Mouse (Mus musculus) midbrain, embryonic 11.5 days (tissue): ENCODE results near the gene Sycp3. TPM values are rescaled to one million over a fixed set of nuclear protein-coding genes. Genes with fewer than 3 reads are reported as not detected.

ENCODE experiments used
- ATAC-seq: fragments of 200-750 bp; cut with Nextera tagmentation; 2 replicates; pipeline ENCODE4 v1.8.0; 2017; ENCODE audit warnings: moderate TSS enrichment, moderate library complexity; ENCODE audit not compliant: low FRiP score
- DNase-seq: peaks from one replicate; pipeline ENCODE4 v3.0.0; 2015; ENCODE audit warnings: low spot score; ENCODE audit errors: missing footprints
- H3K27ac ChIP-seq: fragments of 300-500 bp; sonication (generic); 2 replicates; pipeline ENCODE4 v1.5.1; 2014; ENCODE audit warnings: low read depth, low read length
- H3K27me3 ChIP-seq: fragments of 300-500 bp; sonication (generic); 2 replicates; pipeline ENCODE4 v1.6.1; 2014; ENCODE audit warnings: mild to moderate bottlenecking, low read length, moderate library complexity, mixed read lengths; ENCODE audit not compliant: control insufficient read depth, insufficient read depth
- H3K36me3 ChIP-seq: fragments of 300-500 bp; sonication (generic); 2 replicates; pipeline ENCODE4 v1.6.1; 2014; ENCODE audit warnings: mild to moderate bottlenecking, low read length, moderate library complexity, mixed read lengths; ENCODE audit not compliant: control insufficient read depth, insufficient read depth
- H3K4me1 ChIP-seq: fragments of 300-500 bp; sonication (generic); 2 replicates; pipeline ENCODE4 v1.6.1; 2014; ENCODE audit warnings: low read length; ENCODE audit not compliant: control insufficient read depth, insufficient read depth
- H3K4me2 ChIP-seq: fragments of 300-500 bp; sonication (generic); 2 replicates; pipeline ENCODE4 v1.6.1; 2014; ENCODE audit warnings: mild to moderate bottlenecking, moderate library complexity
- H3K4me3 ChIP-seq: fragments of 300-500 bp; sonication (generic); 2 replicates; pipeline ENCODE4 v1.5.1; 2014; ENCODE audit warnings: low read depth, low read length
- H3K9ac ChIP-seq: fragments of 300-500 bp; sonication (generic); 2 replicates; pipeline ENCODE4 v1.6.1; 2014; ENCODE audit warnings: low read length
- H3K9me3 ChIP-seq: fragments of 300-500 bp; sonication (generic); 2 replicates; pipeline ENCODE4 v1.6.1; 2016; ENCODE audit warnings: low read length; ENCODE audit not compliant: control insufficient read depth
- WGBS: fragments of 180-500 bp; shearing (Covaris S2); extraction: QIAGEN DNeasy Blood & Tissue Kit; methylation state at CpG from one replicate; pipeline ENCODE4 v1.1.7; 2014; 5-methylcytosine and 5-hydroxymethylcytosine counted together
- polyA plus RNA-seq: library from polyadenylated mRNA; unstranded; fragments of >200 nt; fragmentation: Nextera tagmentation; extraction: Ambion mirVana; gene quantifications from 2 replicates; pipeline ENCODE4 v1.2.1, GENCODE M21; 2014

Gene Sycp3
- polyA plus RNA-seq, 1 experiment from 2014 or later: not detected

- Histone ChIP-seq H3K9me3 (no peaks in the 10 kb centered on the region), H3K4me2 (no peak overlapping the region), H3K4me3 (no peak overlapping the region), H3K9ac (no peak overlapping the region), H3K27ac (no peak overlapping the region), H3K27me3 (no peaks in the 10 kb centered on the region), H3K4me1 (no peaks in the 10 kb centered on the region), H3K36me3 (no peaks in the 10 kb centered on the region)
- no peak for DNase-seq
- no peak for ATAC-seq
- 77% methylated on average over 4 of the region's 4 CpGs for WGBS
These were observed 35.7 kb downstream of the Sycp3 start for GRCm38 (mm10) chr10:88494959-88495587.

DNA sequence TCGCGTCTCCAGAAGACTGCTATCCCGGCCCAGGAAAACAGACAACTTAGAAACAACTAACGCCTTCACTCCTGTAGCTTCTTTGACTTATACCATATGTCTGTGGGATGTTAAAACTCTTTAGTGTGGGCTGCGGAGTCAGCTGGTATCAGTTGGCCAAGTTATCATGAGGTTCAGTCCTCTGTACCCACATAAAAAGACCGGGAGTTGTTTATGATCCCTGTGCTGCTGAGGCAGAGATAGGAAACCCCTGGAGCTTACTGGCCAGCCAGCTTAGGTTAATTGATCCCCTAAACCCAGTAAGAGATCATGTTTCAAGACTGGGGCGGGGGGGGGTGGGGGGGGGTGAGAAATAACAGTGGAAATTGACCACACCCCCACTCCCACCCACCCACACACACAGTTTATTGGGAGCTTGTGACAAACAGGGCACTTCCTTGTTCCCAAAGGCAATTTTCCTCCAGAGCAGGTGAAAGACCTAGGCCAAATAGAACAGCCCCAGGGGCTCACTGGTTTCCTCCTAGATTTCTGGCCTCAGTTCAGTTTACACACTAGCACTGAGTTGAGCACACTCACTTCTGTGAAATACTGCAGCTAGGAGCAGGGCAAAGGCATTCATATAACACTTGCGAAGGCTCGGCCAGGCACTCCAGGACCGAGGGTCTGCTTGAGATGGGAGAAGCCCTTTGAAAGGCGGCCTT is 37.6 kb downstream of the Sycp3 start:
- ATAC-seq (no peak), DNase-seq (no peak)
- Histone ChIP-seq H3K27ac (no peak overlapping the region), H3K4me1 (no peaks in the 10 kb centered on the region), H3K36me3 (no peaks in the 10 kb centered on the region), H3K4me2 (no peak overlapping the region), H3K9ac (no peak overlapping the region), H3K4me3 (no peak overlapping the region), H3K27me3 (no peaks in the 10 kb centered on the region), H3K9me3 (no peaks in the 10 kb centered on the region)
- 75% methylated on average over 11 of the region's 11 CpGs for WGBS

DNA sequence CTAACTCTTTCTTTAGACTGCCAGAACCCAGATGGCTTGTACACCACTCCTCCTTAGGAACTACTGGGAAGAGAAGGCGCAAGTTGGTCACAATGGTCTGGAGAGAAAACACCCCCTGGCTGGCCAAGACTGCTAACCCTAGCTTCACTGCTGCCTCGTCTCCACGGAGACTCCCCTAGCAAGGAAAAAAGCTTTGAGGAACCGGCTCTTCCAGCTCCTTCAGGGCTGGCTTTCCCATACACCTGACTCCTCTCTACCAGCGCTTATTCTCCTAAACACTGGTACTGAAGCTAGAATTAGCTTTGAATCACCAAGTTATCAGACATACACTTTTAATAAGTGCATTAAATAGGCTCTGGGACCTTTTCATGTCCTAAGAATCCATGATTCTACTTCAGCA is 40.6 kb downstream of the Sycp3 start:
- 69% methylated on average over 5 of the region's 5 CpGs for WGBS
- Histone ChIP-seq H3K9ac (no peak overlapping the region), H3K4me3 (no peak overlapping the region), H3K27ac (no peak overlapping the region), H3K4me2 (no peak overlapping the region), H3K4me1 (peaks cover 9% of the 10 kb centered on the region), H3K9me3 (no peaks in the 10 kb centered on the region), H3K27me3 (no peaks in the 10 kb centered on the region), H3K36me3 (no peaks in the 10 kb centered on the region)
- DNase-seq (no peak), ATAC-seq (no peak)

DNA sequence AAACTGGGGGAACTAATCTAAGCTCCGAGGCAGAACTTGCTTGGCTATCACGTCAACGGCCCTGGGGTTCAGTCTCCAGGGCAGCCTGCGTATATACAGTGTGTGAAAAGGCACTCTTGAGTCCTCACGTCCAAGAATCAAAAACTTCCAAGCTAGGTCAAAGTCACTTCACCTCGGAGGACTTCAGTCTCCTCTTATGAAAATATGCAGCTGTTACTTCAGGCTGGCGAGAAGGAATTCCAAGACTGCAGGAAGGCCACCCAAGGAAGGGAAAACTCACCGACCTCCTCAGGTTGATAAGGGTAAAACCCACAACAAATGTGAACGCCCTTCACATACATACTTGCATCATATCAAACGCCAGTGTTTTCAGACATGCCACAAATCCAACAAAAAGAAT is 42.0 kb downstream of the Sycp3 start:
- Histone ChIP-seq H3K9ac (no peak overlapping the region), H3K4me1 (peaks cover 9% of the 10 kb centered on the region), H3K9me3 (no peaks in the 10 kb centered on the region), H3K27ac (no peak overlapping the region), H3K4me3 (no peak overlapping the region), H3K36me3 (no peaks in the 10 kb centered on the region), H3K4me2 (no peak overlapping the region), H3K27me3 (no peaks in the 10 kb centered on the region)
- WGBS: 76% methylated on average over 10 of the region's 10 CpGs
- ATAC-seq (no peak), DNase-seq (no peak)

- H3K9me3 ChIP-seq: no peaks in the 10 kb centered on the region
- H3K4me3 ChIP-seq: no peak overlapping the region
- H3K9ac ChIP-seq: no peak overlapping the region
- peaks cover 9% of the 10 kb centered on the region for H3K4me1 ChIP-seq
- no peaks in the 10 kb centered on the region for H3K27me3 ChIP-seq
- no peaks in the 10 kb centered on the region for H3K36me3 ChIP-seq
- no peak overlapping the region for H3K27ac ChIP-seq
- H3K4me2 ChIP-seq: no peak overlapping the region
- WGBS: 66% methylated on average over 13 of the region's 13 CpGs
- ATAC-seq (no peak), DNase-seq (peak; percentile 83)
These were observed 42.8 kb downstream of the Sycp3 start for GRCm38 (mm10) chr10:88501886-88502765.

DNA sequence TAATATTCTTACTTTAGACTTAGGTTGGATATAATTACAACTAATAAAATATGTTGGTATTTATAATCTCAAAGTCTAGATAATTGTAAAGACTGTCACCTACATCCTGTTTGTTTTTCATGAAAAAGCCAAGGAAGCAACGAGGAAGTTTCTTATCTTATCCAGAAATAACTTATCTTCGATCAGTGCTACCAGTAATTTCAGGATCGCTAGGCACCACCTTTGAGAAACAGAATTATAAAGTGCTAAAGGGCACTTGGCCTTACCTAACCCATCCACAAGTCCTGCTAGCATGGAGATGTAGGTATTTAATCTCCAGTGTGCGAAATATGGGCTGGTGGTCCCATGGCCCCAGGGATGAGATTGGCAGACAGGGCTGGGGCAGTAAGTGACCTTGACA is 43.5 kb downstream of the Sycp3 start:
- ATAC-seq: no peak
- no peak for DNase-seq
- Histone ChIP-seq H3K4me1 (peaks cover 9% of the 10 kb centered on the region), H3K36me3 (no peaks in the 10 kb centered on the region), H3K9me3 (no peaks in the 10 kb centered on the region), H3K4me3 (peak overlapping the region; percentile 76), H3K27ac (no peak overlapping the region), H3K27me3 (no peaks in the 10 kb centered on the region), H3K4me2 (peak overlapping the region; percentile 80), H3K9ac (peak overlapping the region; percentile 88)
- WGBS: 56% methylated on average over 4 of the region's 4 CpGs

DNA sequence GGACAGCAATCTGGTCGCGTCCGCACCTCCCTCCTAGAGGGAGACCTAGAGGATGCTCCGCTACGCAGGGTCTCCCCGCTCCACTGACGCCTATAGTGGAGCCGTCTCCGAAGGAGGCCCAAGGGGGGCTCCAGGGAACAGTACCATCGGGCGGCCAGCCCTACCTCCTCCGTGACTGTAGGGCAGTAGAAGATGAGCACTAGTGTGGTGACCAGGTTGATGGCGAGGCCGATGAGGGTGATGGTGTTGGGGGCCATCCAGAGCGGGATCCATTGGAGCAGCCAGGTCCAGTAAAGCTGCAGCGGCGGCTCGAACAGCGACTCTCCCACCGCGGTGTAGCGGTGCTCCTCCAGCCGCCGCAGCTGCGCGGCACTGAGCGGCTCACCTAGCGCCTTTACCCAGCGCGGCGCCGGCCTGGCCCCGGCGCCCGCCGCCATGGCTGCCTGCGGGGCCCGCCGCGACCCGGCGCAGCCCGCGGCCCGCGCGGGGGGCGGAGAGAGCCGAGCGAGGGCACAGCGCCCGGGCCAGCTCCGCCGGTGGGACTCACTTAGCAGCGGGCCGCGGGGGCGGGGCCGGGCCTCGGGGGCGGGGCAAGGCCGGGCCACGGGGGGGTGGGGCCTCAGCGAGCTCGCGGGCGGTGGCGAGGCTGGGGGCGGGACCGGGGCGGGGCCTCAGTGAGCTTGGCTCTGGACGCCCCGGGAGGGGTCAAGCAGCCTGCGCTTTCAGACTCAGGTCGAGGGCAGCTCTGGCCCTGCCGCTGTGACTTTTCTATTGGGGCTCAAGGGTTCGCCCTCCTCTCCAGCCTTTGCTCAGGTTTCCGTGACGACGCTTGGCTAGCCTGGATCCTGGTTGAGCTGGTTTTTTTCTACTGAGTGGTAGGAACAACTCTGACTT is 44.3 kb downstream of the Sycp3 start, which contains the start of gene Chpt1:
Gene Chpt1, minus strand, starts transcription at position 653 of the 894 bp plus-strand sequence.
- H3K4me3 ChIP-seq: peak within 1 kb of the TSS; percentile 76
- DNase-seq (peak; percentile 97), ATAC-seq (peak; percentile 97)
- peak within 1 kb of the TSS; percentile 32 for H3K27ac ChIP-seq
- H3K9ac ChIP-seq: peak within 1 kb of the TSS; percentile 88
- H3K36me3 ChIP-seq: no peaks in the 10 kb centered on the region
- no peaks in the 10 kb centered on the region for H3K9me3 ChIP-seq
- H3K27me3 ChIP-seq: no peaks in the 10 kb centered on the region
- WGBS: under 1% methylated on average over 69 of the region's 80 CpGs
- peaks cover 9% of the 10 kb centered on the region for H3K4me1 ChIP-seq
- peak within 1 kb of the TSS; percentile 80 for H3K4me2 ChIP-seq

DNA sequence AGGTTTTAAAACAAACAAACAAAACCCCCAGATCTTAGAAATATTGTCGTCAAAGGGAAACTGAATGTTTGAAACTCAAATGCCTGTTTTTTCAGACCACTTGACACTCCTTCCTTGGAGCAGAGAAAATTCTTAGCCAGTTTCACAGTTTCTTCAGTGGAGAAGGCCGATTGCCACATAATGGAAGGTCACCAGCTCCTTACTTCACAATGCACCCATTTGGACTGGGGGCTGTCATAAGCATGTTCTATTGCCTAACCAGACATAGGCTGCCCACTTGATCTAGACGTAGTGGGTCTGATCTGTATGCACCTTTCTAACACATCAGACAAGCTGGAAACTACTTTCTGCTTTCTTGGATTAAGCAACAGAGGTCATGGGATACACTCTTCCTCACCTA is 45.1 kb downstream of the Sycp3 start:
- peaks cover 9% of the 10 kb centered on the region for H3K4me1 ChIP-seq
- 49% methylated on average over 3 of the region's 3 CpGs for WGBS

More for the DNA sequence above, 45.1 kb downstream of the Sycp3 start:
- no peak overlapping the region; the same call in 1 of the 2 replicates for H3K4me2 ChIP-seq
- no peak for ATAC-seq
- H3K27ac ChIP-seq: no peak overlapping the region
- H3K9me3 ChIP-seq: no peaks in the 10 kb centered on the region
- no peak overlapping the region for H3K9ac ChIP-seq
- H3K36me3 ChIP-seq: no peaks in the 10 kb centered on the region
- DNase-seq: no peak
- H3K27me3 ChIP-seq: no peaks in the 10 kb centered on the region
- no peak overlapping the region for H3K4me3 ChIP-seq
